Mouse (Mus musculus) hindbrain, embryonic 10.5 days (tissue): ENCODE results near the gene Cybrd1. TPM values are rescaled to one million over a fixed set of nuclear protein-coding genes. Genes with fewer than 3 reads are reported as not detected.

Experiments used
- DNase-seq: peaks from one replicate; pipeline ENCODE4 v3.0.0-alpha.2; 2017; ENCODE audit warnings: low spot score
- H3K27ac ChIP-seq: fragments of 300-500 bp; sonication (generic); 2 replicates; pipeline ENCODE4 v1.5.1; 2016; ENCODE audit warnings: mild to moderate bottlenecking, moderate library complexity
- H3K27me3 ChIP-seq: fragments of 300-500 bp; sonication (generic); 2 replicates; pipeline ENCODE4 v1.6.1; 2016; ENCODE audit warnings: mild to moderate bottlenecking; ENCODE audit not compliant: poor library complexity, insufficient read depth, severe bottlenecking
- H3K36me3 ChIP-seq: fragments of 300-500 bp; sonication (generic); 2 replicates; pipeline ENCODE4 v1.6.1; 2016; ENCODE audit warnings: mild to moderate bottlenecking, moderate library complexity
- H3K4me1 ChIP-seq: fragments of 300-500 bp; sonication (generic); replicated peaks from 2 replicates; pipeline ENCODE4 v1.6.1; 2016; ENCODE audit warnings: mild to moderate bottlenecking
- H3K4me3 ChIP-seq: fragments of 300-500 bp; sonication (generic); 2 replicates; pipeline ENCODE4 v1.5.1; 2016; ENCODE audit warnings: mild to moderate bottlenecking, moderate library complexity
- H3K9me3 ChIP-seq: fragments of 300-500 bp; sonication (generic); 2 replicates; pipeline ENCODE4 v1.6.1; 2016; ENCODE audit warnings: mild to moderate bottlenecking, moderate library complexity
- WGBS: fragments of 180-500 bp; shearing (Covaris S2); methylation state at CpG from one replicate; pipeline ENCODE4 v1.1.7; 2016; 5-methylcytosine and 5-hydroxymethylcytosine counted together
- polyA plus RNA-seq: library from polyadenylated mRNA; unstranded; fragments of >200 nt; fragmentation: Nextera tagmentation; extraction: Ambion mirVana; gene quantifications from 2 replicates; pipeline ENCODE4 v1.2.1, GENCODE M21; 2016

Cybrd1 gene
- polyA plus RNA-seq, 1 experiment from 2014 or later: 0.67 TPM

DNA sequence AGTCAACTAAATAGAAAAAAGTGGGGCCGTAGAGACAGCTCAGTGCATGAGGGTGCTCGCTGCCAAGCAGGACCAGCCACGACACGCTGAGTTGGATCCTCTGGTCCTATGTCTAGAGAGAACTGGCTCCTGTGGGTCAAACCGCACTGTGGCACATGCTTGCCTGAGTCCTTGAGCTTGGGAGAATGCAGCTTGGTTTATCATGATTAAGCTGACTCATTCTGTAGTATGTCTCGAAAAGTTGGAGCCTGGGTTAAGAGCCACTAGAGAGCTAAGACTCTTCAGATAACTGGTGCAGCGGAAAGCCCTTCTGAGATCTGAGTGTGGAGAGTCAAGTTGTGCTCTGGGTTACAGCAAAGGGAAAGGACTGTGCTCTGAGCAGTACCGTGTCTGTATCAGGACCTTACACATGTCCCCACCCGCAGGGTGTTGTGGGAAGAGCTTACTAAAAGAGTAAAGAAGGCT, 16.4 kb downstream of the Cybrd1 start:
- no peak overlapping the region for H3K4me3 ChIP-seq
- no peak overlapping the region for H3K27ac ChIP-seq
- H3K9me3 ChIP-seq: peaks cover 2% of the 10 kb centered on the region; the same call in 1 of the 2 replicates
- H3K4me1 ChIP-seq: no peaks in the 10 kb centered on the region
- H3K27me3 ChIP-seq: no peaks in the 10 kb centered on the region
- WGBS: 90% methylated on average over 9 of the region's 9 CpGs
- DNase-seq: no peak
- H3K36me3 ChIP-seq: no peaks in the 10 kb centered on the region

DNA sequence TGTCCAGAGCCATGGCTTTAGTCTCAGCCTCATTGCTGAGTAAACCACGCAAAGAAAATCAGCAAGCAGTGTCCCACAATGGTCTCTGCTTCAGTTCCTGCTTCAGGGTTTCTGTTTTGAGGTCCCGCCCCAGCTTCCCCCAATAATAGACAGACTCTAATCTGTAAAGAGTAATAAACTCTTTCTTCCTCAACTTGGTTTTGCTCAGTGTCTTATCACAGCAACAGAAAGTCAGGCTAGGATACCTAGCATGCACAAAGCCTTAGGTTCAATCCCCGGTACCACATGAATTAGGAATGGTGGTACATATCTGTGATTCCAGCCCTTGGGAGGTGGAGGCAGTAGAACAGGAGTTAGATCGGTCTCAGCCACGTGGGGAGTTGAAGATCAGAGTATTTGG, 17.1 kb downstream of the Cybrd1 start:
- H3K27ac ChIP-seq: no peak overlapping the region
- H3K36me3 ChIP-seq: no peaks in the 10 kb centered on the region
- peaks cover 2% of the 10 kb centered on the region; the same call in 1 of the 2 replicates for H3K9me3 ChIP-seq
- no peaks in the 10 kb centered on the region for H3K27me3 ChIP-seq
- H3K4me1 ChIP-seq: no peaks in the 10 kb centered on the region
- DNase-seq: no peak
- WGBS: 79% methylated on average over 5 of the region's 5 CpGs
- H3K4me3 ChIP-seq: no peak overlapping the region

DNA sequence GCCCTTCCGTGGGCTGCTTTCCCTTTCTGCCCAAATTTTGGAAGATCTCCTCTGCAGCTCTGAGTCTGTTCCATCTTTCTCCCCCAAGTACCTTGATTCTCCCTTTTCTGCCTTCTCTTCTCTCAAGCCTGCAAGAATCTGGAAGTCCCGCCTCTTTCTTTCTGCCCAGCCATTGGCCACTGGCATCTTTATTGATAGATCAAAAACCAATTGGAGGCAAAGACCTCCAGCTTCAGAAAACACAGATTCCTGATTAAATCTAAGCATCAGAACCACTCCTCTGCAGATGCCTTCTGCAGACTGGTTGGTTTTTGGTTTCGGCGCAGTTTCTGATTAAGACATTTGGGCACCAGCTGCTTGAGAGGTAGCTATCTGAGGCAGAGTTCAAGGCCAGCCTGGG, 22.9 kb downstream of the Cybrd1 start:
- Histone ChIP-seq H3K9me3 (peaks cover 2% of the 10 kb centered on the region; the same call in 1 of the 2 replicates), H3K27ac (no peak overlapping the region), H3K27me3 (no peaks in the 10 kb centered on the region), H3K36me3 (no peaks in the 10 kb centered on the region), H3K4me3 (no peak overlapping the region), H3K4me1 (no peaks in the 10 kb centered on the region)
- no peak for DNase-seq
- 68% methylated on average over 4 of the region's 4 CpGs for WGBS

DNA sequence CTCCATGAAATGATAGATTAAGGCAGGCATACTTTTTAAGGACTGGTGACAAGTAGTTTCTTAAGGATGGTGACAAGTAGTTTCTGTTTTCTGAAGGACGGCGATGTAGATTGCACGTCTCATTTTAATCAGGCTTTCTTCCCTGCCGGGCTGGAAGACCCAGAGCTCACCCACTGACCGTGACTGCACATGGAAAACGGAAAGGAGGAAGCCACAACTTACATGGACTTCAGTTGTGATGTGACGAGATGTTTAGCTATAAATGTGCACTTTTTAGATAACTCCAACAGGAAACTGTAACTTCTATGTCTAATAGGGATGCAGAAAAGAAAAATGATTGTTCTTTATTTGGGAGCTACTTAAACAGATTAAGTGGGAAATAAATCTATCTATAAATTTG, 24.7 kb downstream of the Cybrd1 start:
- Histone ChIP-seq H3K4me1 (0 out of 2 replicates have a peak, but pooled peaks cover under 1% of the 10 kb centered on the region), H3K9me3 (peaks cover under 1% of the 10 kb centered on the region; the same call in 1 of the 2 replicates)
- WGBS: 87% methylated on average over 7 of the region's 7 CpGs

DNA sequence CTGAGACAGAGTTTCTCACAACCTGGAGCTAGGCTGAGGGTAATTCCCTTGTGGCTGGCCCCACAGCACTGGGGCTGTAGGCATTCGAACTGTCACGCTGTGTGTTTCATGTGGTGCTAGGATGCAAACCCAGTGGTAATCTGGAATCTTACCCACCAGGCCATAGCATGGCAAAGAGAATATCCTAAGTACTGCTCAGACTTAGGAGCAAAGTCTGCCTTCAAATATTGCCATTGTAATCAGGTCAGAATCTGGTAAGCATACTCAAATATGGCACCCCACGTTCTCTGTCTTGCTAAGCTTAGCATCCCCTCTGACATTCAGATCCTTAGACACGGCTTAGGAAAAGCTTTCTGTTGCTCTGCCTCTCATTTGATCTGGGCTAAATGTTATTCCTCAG, 28.1 kb downstream of the Cybrd1 start:
- no peak for DNase-seq
- WGBS: 84% methylated on average over 4 of the region's 4 CpGs
- H3K27ac ChIP-seq: no peak overlapping the region
- H3K27me3 ChIP-seq: no peaks in the 10 kb centered on the region
- peaks cover 9% of the 10 kb centered on the region; the same call in 1 of the 2 replicates for H3K4me1 ChIP-seq
- H3K9me3 ChIP-seq: no peaks in the 10 kb centered on the region
- H3K4me3 ChIP-seq: no peak overlapping the region
- H3K36me3 ChIP-seq: no peaks in the 10 kb centered on the region

More for the DNA sequence above, 24.7 kb downstream of the Cybrd1 start:
- no peaks in the 10 kb centered on the region for H3K36me3 ChIP-seq
- no peak overlapping the region for H3K4me3 ChIP-seq
- no peak for DNase-seq
- H3K27ac ChIP-seq: no peak overlapping the region
- no peaks in the 10 kb centered on the region for H3K27me3 ChIP-seq

DNA sequence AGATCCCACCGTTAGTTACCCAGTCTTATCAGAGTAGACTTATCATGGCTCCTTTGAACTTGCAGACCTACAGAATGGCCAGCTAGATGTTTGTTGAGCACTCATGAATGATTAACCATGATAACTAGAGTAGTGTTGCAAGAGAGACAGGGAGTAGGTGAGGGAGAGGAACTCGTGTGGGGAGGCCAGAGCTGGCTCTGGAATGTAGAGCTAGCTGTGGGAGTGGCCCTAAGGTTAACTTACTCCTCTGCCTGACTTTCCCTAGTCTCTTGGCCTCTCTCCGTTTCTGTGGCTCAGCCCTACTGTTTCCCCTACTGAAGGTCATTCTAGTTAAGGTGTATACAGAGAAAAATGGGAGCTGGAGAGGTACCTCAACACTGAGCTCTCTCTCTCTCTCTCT, 28.5 kb downstream of the Cybrd1 start:
- DNase-seq: no peak
- Histone ChIP-seq H3K36me3 (no peaks in the 10 kb centered on the region), H3K4me1 (peaks cover 9% of the 10 kb centered on the region; the same call in 1 of the 2 replicates), H3K27ac (no peak overlapping the region), H3K9me3 (no peaks in the 10 kb centered on the region), H3K27me3 (no peaks in the 10 kb centered on the region), H3K4me3 (no peak overlapping the region)
- WGBS: 68% methylated on average over 3 of the region's 3 CpGs

DNA sequence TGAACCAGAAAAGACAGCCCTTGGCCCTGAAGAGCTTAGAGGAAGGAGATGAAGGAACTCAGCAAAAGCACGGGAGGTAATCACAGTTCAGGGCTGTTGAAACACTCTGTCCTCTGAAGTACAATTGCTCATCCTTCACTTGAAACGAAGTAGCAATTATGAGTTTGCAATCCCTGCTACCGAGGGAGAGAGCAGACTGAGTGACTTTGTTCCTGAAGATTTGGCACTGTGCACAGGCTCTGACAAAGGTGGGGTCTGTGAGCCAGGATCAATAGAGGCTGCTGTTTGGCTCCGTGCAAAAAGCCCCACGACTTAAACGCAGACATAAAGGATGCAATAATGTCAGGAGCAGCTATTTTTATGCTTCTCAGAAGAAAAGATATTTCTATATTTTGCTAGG, 30.1 kb downstream of the Cybrd1 start:
- WGBS: 69% methylated on average over 6 of the region's 6 CpGs
- H3K9me3 ChIP-seq: no peaks in the 10 kb centered on the region
- no peak overlapping the region for H3K27ac ChIP-seq
- peaks cover 9% of the 10 kb centered on the region; the same call in 1 of the 2 replicates for H3K4me1 ChIP-seq
- H3K36me3 ChIP-seq: no peaks in the 10 kb centered on the region
- no peak for DNase-seq
- no peaks in the 10 kb centered on the region for H3K27me3 ChIP-seq
- no peak overlapping the region for H3K4me3 ChIP-seq

DNA sequence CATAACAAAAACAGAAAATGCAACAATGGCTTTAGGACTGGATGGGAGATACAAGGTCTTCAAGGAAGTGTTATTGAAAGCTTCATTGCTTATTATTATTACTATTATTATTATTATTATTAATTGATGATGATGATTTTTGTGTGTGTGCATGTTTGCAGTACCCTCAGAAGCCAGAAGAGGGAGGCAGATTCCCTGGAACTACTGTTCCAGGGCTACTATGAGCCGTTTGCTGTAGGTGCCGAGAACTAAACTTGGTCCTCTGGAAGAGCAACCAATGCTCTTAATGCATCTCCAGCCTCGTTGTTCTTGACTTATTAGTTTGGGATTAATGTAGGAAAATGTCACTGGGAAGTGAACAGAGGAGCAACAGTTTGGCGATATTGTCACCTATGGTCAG, 34.4 kb downstream of the Cybrd1 start:
- Histone ChIP-seq H3K36me3 (no peaks in the 10 kb centered on the region), H3K9me3 (no peaks in the 10 kb centered on the region), H3K27me3 (no peaks in the 10 kb centered on the region), H3K4me3 (no peak overlapping the region), H3K27ac (no peak overlapping the region), H3K4me1 (peaks cover 9% of the 10 kb centered on the region; the same call in 1 of the 2 replicates)
- WGBS: 92% methylated on average over 4 of the region's 4 CpGs
- DNase-seq: no peak

DNA sequence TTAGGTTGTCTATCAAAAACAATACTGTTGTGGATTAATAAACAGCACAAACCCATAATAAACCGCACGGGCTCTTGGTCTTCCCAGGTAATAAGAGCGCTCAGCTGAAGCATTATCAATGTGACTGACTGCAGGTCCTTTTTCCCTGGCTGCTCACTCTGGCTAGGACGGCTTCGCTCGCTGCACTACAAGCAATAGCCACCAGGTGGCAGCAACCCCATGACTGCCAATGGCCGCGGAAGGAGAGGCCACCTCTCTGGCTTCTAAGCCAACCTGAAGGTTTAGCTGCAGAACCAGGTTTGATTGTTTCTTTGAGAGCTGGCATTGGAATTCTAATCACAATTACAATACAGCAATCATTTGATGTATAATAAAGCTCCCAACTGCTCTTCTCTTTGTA, 37.8 kb downstream of the Cybrd1 start:
- no peaks in the 10 kb centered on the region for H3K36me3 ChIP-seq
- no peaks in the 10 kb centered on the region for H3K9me3 ChIP-seq
- H3K27ac ChIP-seq: no peak overlapping the region
- peak; percentile 86 for DNase-seq
- H3K27me3 ChIP-seq: no peaks in the 10 kb centered on the region
- no peak overlapping the region for H3K4me3 ChIP-seq
- H3K4me1 ChIP-seq: 0 out of 2 replicates have a peak, but pooled peaks cover 5% of the 10 kb centered on the region
- WGBS: 11% methylated on average over 8 of the region's 8 CpGs

DNA sequence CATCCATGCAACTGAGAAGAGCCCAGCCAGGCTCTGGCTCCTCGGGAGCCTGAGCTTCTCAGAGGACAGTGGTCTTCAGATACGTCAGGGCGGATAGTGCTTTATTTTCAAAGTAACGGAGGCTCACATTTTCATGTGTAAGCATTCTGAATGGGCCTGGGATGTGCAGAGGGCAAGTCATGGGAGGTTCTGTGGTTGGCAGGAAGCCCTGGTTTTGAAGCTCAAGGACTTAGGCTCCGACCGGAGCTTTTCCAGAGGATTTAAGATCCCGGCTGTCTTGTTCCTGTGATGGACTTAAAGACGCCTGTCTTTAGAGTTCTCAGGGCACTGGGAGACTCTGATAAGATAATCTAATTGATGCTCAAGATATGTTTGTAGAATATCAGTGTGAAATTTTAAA, 38.7 kb downstream of the Cybrd1 start:
- Histone ChIP-seq H3K36me3 (no peaks in the 10 kb centered on the region), H3K27ac (no peak overlapping the region), H3K27me3 (no peaks in the 10 kb centered on the region), H3K4me3 (no peak overlapping the region), H3K9me3 (no peaks in the 10 kb centered on the region), H3K4me1 (0 out of 2 replicates have a peak, but pooled peaks cover 5% of the 10 kb centered on the region)
- DNase-seq: no peak
- 92% methylated on average over 8 of the region's 8 CpGs for WGBS

DNA sequence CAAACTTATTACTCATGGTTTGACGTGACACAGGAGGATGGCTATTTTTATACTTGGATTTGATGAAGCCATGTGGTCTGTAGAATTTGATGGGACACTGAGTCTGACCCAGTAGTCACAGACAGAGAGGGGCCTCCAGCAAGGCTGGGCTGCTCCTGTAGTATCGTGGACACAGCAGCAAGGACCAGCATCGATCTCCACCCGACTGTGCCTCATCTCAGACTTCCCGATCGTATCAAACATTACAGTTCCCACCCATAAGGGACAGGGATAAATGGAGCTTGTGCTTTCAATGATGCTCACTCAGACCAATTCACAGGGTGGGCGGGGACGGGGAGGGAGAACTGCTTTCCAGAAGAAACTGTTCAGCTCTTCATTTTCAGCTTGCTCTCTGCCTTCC, 40.2 kb downstream of the Cybrd1 start:
- DNase-seq: no peak
- Histone ChIP-seq H3K4me3 (no peak overlapping the region), H3K36me3 (no peaks in the 10 kb centered on the region), H3K27ac (no peak overlapping the region), H3K4me1 (0 out of 2 replicates have a peak, but pooled peaks cover 5% of the 10 kb centered on the region), H3K27me3 (no peaks in the 10 kb centered on the region), H3K9me3 (no peaks in the 10 kb centered on the region)
- 94% methylated on average over 8 of the region's 8 CpGs for WGBS

DNA sequence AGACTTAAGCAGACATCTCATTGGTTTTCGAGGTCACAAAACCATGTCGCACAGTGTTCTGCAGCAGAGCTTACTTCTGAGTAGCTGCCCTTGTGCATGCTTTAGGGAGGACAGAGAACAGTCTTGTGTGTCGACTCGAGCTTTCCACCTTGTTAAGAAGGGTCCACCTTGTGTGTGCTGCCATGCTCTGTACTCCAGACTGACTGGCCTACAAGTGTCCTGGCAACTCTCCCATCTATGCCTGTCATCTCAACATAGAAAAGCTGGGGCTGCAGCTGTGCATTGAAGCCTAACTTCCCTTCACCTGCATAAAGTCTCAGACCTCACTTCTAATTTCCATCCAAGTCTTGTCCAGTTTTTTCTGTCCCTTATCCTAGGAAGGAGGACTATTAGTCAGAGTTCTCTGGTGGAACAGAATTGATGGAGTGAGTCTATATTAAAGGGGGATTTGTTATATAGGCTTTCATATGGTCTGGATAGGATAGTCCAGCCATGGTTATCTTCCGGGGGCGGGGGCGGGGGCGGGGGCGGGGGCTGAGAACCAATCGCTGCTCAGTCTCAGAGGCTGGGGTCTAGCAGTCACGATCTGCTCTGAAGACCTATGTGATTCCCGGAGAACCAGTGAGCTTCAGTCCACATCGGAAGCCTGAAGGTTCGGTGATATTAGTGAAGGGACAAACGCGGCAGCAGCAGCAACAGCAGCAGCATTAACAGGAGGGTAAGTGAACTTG, 42.0 kb downstream of the Cybrd1 start:
- no peaks in the 10 kb centered on the region for H3K36me3 ChIP-seq
- no peaks in the 10 kb centered on the region for H3K27me3 ChIP-seq
- 86% methylated on average over 16 of the region's 16 CpGs for WGBS
- no peak for DNase-seq
- H3K4me1 ChIP-seq: 0 out of 2 replicates have a peak, but pooled peaks cover 5% of the 10 kb centered on the region
- H3K4me3 ChIP-seq: no peak overlapping the region
- H3K27ac ChIP-seq: no peak overlapping the region
- H3K9me3 ChIP-seq: no peaks in the 10 kb centered on the region

DNA sequence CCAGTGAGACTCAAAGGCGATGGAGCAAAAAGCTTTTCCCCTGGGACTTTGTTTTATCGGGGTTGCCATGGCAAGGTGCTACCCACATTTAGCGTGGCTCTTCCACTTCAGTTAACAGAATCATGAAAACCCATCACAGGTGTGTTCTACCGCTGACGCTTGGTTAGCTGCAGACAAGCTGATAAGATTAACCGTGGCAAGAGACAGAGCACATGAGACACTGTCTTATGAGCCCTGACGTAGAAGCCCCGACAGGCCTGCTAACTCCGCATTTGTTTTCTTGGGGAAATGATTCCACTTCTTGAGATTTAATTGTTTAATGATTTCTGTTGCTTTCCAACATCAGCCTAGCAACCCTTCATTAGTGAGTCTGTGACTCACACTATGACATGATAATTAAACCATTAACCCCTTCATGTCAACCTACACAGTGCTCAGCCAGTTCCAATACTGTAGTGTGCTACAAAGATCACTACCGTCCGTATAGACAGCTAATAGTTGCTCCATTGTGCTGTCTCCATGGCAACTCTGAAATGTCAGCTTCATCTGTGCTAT, 42.7 kb downstream of the Cybrd1 start:
- no peak for DNase-seq
- Histone ChIP-seq H3K27ac (no peak overlapping the region), H3K9me3 (no peaks in the 10 kb centered on the region), H3K36me3 (no peaks in the 10 kb centered on the region), H3K4me1 (0 out of 2 replicates have a peak, but pooled peaks cover 5% of the 10 kb centered on the region), H3K4me3 (no peak overlapping the region), H3K27me3 (no peaks in the 10 kb centered on the region)
- WGBS: 77% methylated on average over 11 of the region's 11 CpGs
